In genomic region chr14:25734736-25735716, GRCm38 (mm10) we compare ENCODE assay signal across 8 mouse cellular contexts. TPM values are rescaled to one million over a fixed set of nuclear protein-coding genes. Genes with fewer than 3 reads are reported as not detected.
DNase-seq lines count a peak whose midpoint lies in the region; ATAC-seq and TF ChIP-seq lines count a peak whose summit lies in the region.

No protein-coding gene starts in this region.

- 0 out of 2 replicates have a peak, but pooled peaks have one; percentile 34 for TF ChIP-seq EP300 in heart, adult 2 months (IDR thresholded peaks at IDR 0.05; ENCODE audit: insufficient read depth, low read depth, low read length)

- H3K4me1 ChIP-seq in embryonic facial prominence, embryonic 11.5 days (ENCODE audit: control insufficient read depth, insufficient read depth, low read length) = peaks cover 9% of the 10 kb centered on the region
- H3K4me1 ChIP-seq in heart, adult 2 months (ENCODE audit: control insufficient read depth, insufficient read depth, low read length) = peaks cover 48% of the 10 kb centered on the region
- H3K4me1 ChIP-seq in intestine, postnatal 0 days (replicated peaks; ENCODE audit: control insufficient read depth, insufficient read depth, low read length) = peaks cover 10% of the 10 kb centered on the region; the same call in 1 of the 2 replicates

- H3K27ac ChIP-seq in embryonic facial prominence, embryonic 11.5 days (replicated peaks; ENCODE audit: low read depth, low read length) = peak overlapping the region; percentile 36
- peak overlapping the region; percentile 61 for H3K27ac ChIP-seq in heart, adult 2 months
- H3K27ac ChIP-seq in intestine, postnatal 0 days (ENCODE audit: low read depth, low read length) = peak overlapping the region; percentile 15; the same call in 1 of the 2 replicates

- WGBS in embryonic facial prominence, embryonic 11.5 days = 24% methylated on average over 17 of the region's 17 CpGs
- WGBS in heart, adult 2 months = 19% methylated on average over 17 of the region's 17 CpGs
- 49% methylated on average over 17 of the region's 17 CpGs for WGBS in intestine, postnatal 0 days

- ATAC-seq in embryonic facial prominence, embryonic 11.5 days (replicated peaks; ENCODE audit: insufficient number of reproducible peaks, low FRiP score, low TSS enrichment, low read depth) = peak; percentile 50
- ATAC-seq in intestine, postnatal 0 days = peak; percentile 29; the same call in 1 of the 2 replicates

- H3ac ChIP-seq in myocyte (ENCODE audit: control insufficient read depth, insufficient read length) = no peak overlapping the region

- no peak overlapping the region for H3K9ac ChIP-seq in embryonic facial prominence, embryonic 11.5 days (replicated peaks; ENCODE audit: low read length)
- no peak overlapping the region for H3K9ac ChIP-seq in heart, adult 2 months (ENCODE audit: low read depth, low read length)
- H3K9ac ChIP-seq in intestine, postnatal 0 days (ENCODE audit: low read depth, low read length) = no peak overlapping the region

- peaks cover 2% of the 10 kb centered on the region; the same call in 1 of the 2 replicates for H3K36me3 ChIP-seq in embryonic facial prominence, embryonic 11.5 days (replicated peaks; ENCODE audit: control insufficient read depth, insufficient read depth, low read depth, low read length)
- H3K36me3 ChIP-seq in heart, adult 2 months (ENCODE audit: control insufficient read depth, insufficient read depth, low read length) = peaks cover 6% of the 10 kb centered on the region; the same call in 1 of the 2 replicates
- 0 out of 2 replicates have a peak, but pooled peaks cover 4% of the 10 kb centered on the region for H3K36me3 ChIP-seq in intestine, postnatal 0 days (ENCODE audit: control insufficient read depth, insufficient read depth)
- H3K36me3 ChIP-seq in myocyte (ENCODE audit: control insufficient read depth, insufficient read depth) = peaks cover 9% of the 10 kb centered on the region

- H3K4me2 ChIP-seq in embryonic facial prominence, embryonic 11.5 days (ENCODE audit: low read depth, low read length) = no peak overlapping the region
- no peak overlapping the region for H3K4me2 ChIP-seq in intestine, postnatal 0 days (replicated peaks; ENCODE audit: low read depth)
- H3K4me2 ChIP-seq in myocyte (ENCODE audit: low read depth) = peak overlapping the region; percentile 68

- no peak for TF ChIP-seq CTCF in heart, adult 2 months (IDR thresholded peaks at IDR 0.05)
- no peak for TF ChIP-seq CTCF in intestine, postnatal 0 days (IDR thresholded peaks at IDR 0.05; ENCODE audit: low read depth)

- H3K27me3 ChIP-seq in embryonic facial prominence, embryonic 11.5 days (ENCODE audit: control insufficient read depth, insufficient read depth, low read length) = no peaks in the 10 kb centered on the region
- H3K27me3 ChIP-seq in heart, adult 2 months (ENCODE audit: control insufficient read depth, insufficient read depth, low read length) = no peaks in the 10 kb centered on the region
- no peaks in the 10 kb centered on the region for H3K27me3 ChIP-seq in intestine, postnatal 0 days (replicated peaks; ENCODE audit: control insufficient read depth, insufficient read depth, low read length)
- H3K27me3 ChIP-seq in myocyte (ENCODE audit: control insufficient read depth, insufficient read depth, insufficient read length) = no peaks in the 10 kb centered on the region

- no peaks in the 10 kb centered on the region for H3K9me3 ChIP-seq in embryonic facial prominence, embryonic 11.5 days (replicated peaks; ENCODE audit: control insufficient read depth, low read length)
- no peaks in the 10 kb centered on the region for H3K9me3 ChIP-seq in intestine, postnatal 0 days (ENCODE audit: control insufficient read depth)

- intact Hi-C loops in left cerebral cortex, postnatal 14 days (cut with DNase I) = no loop called here
- intact Hi-C loops in heart, adult 2 months (cut with DNase I) = no loop called here

- H3K79me2 ChIP-seq in heart, adult 2 months (replicated peaks; ENCODE audit: control insufficient read depth, insufficient read depth, low read length) = no peaks in the 10 kb centered on the region
- peaks cover 7% of the 10 kb centered on the region for H3K79me2 ChIP-seq in myocyte (ENCODE audit: control insufficient read depth, insufficient read depth)

- no peak overlapping the region for H3K4me3 ChIP-seq in embryonic facial prominence, embryonic 11.5 days (ENCODE audit: low read depth, low read length)
- H3K4me3 ChIP-seq in heart, adult 2 months = no peak overlapping the region
- no peak overlapping the region for H3K4me3 ChIP-seq in intestine, postnatal 0 days (ENCODE audit: low read depth, low read length)
- H3K4me3 ChIP-seq in myocyte = no peak overlapping the region

- TF ChIP-seq POLR2A in heart, adult 2 months (IDR thresholded peaks at IDR 0.05; ENCODE audit: insufficient read depth, low read depth, low read length) = no peak
- TF ChIP-seq POLR2A in myocyte (IDR thresholded peaks at IDR 0.05; ENCODE audit: insufficient read length, low read depth) = no peak

- peak; percentile 39 to 47 for DNase-seq in left cerebral cortex, postnatal 14 days (ENCODE audit: low spot score in 2 of 2)
- no peak for DNase-seq in left cerebral cortex, adult 18-20 months (ENCODE audit: low spot score in 2 of 2)
- no peak for DNase-seq in embryonic facial prominence, embryonic 11.5 days (ENCODE audit: low spot score)
- DNase-seq in heart, adult 2 months = peak in 1 of 2 experiments; percentile 77
- no peak for DNase-seq in adrenal gland, postnatal 36 days
- DNase-seq in natural killer cell, adult 2 months (ENCODE audit: low spot score in 2 of 2) = no peak

TF ChIP-seq in myocyte, 11 proteins besides CTCF, POLR2A, EP300 and RAD21:
- peak in 2 of 3 experiments; percentile 4 to 66 for TF ChIP-seq MYOG (IDR thresholded peaks at IDR 0.05; ENCODE audit: control insufficient read depth in 1 of 3, insufficient read depth in 1 of 3, insufficient read length in 2 of 3, low read depth in 2 of 3)
- TF ChIP-seq MYOD1 (IDR thresholded peaks at IDR 0.05; ENCODE audit: control insufficient read depth in 1 of 3, insufficient read length in 2 of 3, low read depth in 2 of 3) = peak in 2 of 3 experiments; percentile 26 to 62
- 0 out of 2 replicates have a peak, but pooled peaks have one; percentile 49 for TF ChIP-seq CEBPB (IDR thresholded peaks at IDR 0.05; ENCODE audit: insufficient read depth, poor library complexity, severe bottlenecking)
- TF ChIP-seq E2F4 (IDR thresholded peaks at IDR 0.05; ENCODE audit: insufficient read depth) = no peak
- no peak for TF ChIP-seq USF1 (IDR thresholded peaks at IDR 0.05; ENCODE audit: low read depth)
- TF ChIP-seq REST (IDR thresholded peaks at IDR 0.05; ENCODE audit: insufficient read depth, insufficient read length) = no peak
- no peak for TF ChIP-seq TCF3 (IDR thresholded peaks at IDR 0.05; ENCODE audit: insufficient read length, low read depth)
- no peak for TF ChIP-seq TCF12 (IDR thresholded peaks at IDR 0.05; ENCODE audit: insufficient read depth, poor library complexity, severe bottlenecking)
- no peak for TF ChIP-seq SRF (IDR thresholded peaks at IDR 0.05; ENCODE audit: control insufficient read depth, insufficient read length, low read depth)
- peak; percentile 37 for TF ChIP-seq POLR2AphosphoS2 (IDR thresholded peaks at IDR 0.05; ENCODE audit: insufficient read length, low read depth)
- no peak for TF ChIP-seq MAX (IDR thresholded peaks at IDR 0.05; ENCODE audit: low read depth)

RNA-seq across cellular contexts. Expression of gene Zcchc24, which starts 33.8 kb away (rescaled TPM):
- 10 to 100 TPM; 41.9 to 43.9 TPM for total RNA-seq in left cerebral cortex, postnatal 14 days (2021)
- total RNA-seq in left cerebral cortex, adult 18-20 months (2021) = 10 to 100 TPM; 47.4 to 47.7 TPM
- polyA plus RNA-seq in embryonic facial prominence, embryonic 11.5 days (2014; fragmentation: Nextera tagmentation; extraction: Ambion mirVana) = 23.6 and 24.5 TPM in 2 replicates
- 10 to 100 TPM; 33.5 TPM for total RNA-seq in heart, adult 2 months (2021)
- polyA plus RNA-seq in heart, adult 2 months (2012; rRNA removed) = 27.3 and 39.4 TPM in 2 replicates
- 10.3 and 12.1 TPM in 2 replicates for polyA plus RNA-seq in intestine, postnatal 0 days (2015; fragmentation: Nextera tagmentation; extraction: Ambion mirVana)
- polyA plus RNA-seq in myocyte (2012; fragmentation: generic; extraction: Trizol) = 86.2 TPM
- total RNA-seq in adrenal gland, postnatal 36 days (2021) = 10 to 100 TPM; 21.2 to 21.3 TPM

RNA-seq across cellular contexts. Expression of gene Ppif, which starts 41.1 kb away (rescaled TPM):
- 10 to 100 TPM; 23.5 to 25.2 TPM for total RNA-seq in left cerebral cortex, postnatal 14 days (2021)
- total RNA-seq in left cerebral cortex, adult 18-20 months (2021) = 10 to 100 TPM; 25.4 to 25.6 TPM
- 40.7 and 43.7 TPM in 2 replicates for polyA plus RNA-seq in embryonic facial prominence, embryonic 11.5 days (2014; fragmentation: Nextera tagmentation; extraction: Ambion mirVana)
- total RNA-seq in heart, adult 2 months (2021) = 100 to 1,000 TPM; 244 to 288 TPM
- polyA plus RNA-seq in heart, adult 2 months (2012; rRNA removed) = 487 and 529 TPM in 2 replicates
- polyA plus RNA-seq in intestine, postnatal 0 days (2015; fragmentation: Nextera tagmentation; extraction: Ambion mirVana) = 73.8 and 80.0 TPM in 2 replicates
- 14.1 TPM for polyA plus RNA-seq in myocyte (2012; fragmentation: generic; extraction: Trizol)
- total RNA-seq in adrenal gland, postnatal 36 days (2021) = 10 to 100 TPM; 24.4 to 27.7 TPM

Comparison
In these comparisons a context has a peak if more than half of its experiments do, and no peak if none do; other contexts are left out.
1. DNase-seq: peak in left cerebral cortex, postnatal 14 days (2 of 2); none in left cerebral cortex, adult 18-20 months (0 of 2), embryonic facial prominence, embryonic 11.5 days (single experiment), adrenal gland, postnatal 36 days (0 of 2) and natural killer cell, adult 2 months (0 of 2).
2. RNA of gene Ppif, which starts 41.1 kb away (total RNA-seq): 244 to 288 TPM in heart, adult 2 months; 24.4 to 27.7 TPM in adrenal gland, postnatal 36 days, 25.4 to 25.6 TPM in left cerebral cortex, adult 18-20 months and 23.5 to 25.2 TPM in left cerebral cortex, postnatal 14 days; every median in the first group is over 4 times any median in the second.
3. Peak in every context shown above with its lines, with median percentiles within 50 percentile points of each other: H3K27ac ChIP-seq.